Mouse (Mus musculus): ENCODE measurements around the gene Gria1. TPM values are rescaled to one million over a fixed set of nuclear protein-coding genes. Genes with fewer than 3 reads are reported as not detected.

Gria1 gene
- not detected for total RNA-seq (2023)

DNA sequence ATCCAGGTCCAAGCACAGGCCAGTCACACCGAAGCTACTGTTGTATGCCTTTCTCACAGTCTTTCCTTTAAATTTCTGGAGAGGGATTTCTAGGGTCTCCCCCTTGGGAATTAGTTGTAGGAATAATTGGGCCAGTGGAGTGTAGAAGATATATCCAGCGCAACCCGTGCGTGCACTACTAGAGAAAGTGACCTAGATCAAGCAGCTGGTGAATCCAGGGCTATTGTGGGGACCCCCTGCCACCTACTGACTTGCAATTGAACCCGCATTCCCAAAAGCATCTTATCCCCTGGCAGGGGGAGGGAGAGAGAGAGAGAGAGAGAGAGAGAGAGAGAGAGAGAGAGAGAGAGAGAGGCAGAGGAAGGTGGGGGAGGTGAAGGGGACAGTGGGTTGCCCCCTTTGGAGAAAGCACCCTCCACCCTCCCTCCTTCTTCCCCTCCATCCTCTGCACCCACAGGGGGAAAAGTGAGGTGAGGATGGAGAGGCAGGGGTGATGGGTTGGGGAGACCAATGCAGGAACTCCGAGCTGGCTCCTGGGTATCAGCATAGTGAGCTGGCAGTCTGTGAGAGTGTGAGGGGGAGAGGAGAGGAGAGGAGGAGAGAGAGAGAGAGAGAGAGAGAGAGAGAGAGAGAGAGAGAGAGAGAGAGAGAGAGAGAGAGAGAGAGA, at the start of gene Gria1:
TSS of gene Gria1 (plus strand) at position 364 of the 667 bp plus-strand sequence.

